Mouse (Mus musculus) hindbrain, embryonic 13.5 days (tissue): ENCODE measurements around the gene Olfr763. TPM values are rescaled to one million over a fixed set of nuclear protein-coding genes. Genes with fewer than 3 reads are reported as not detected.

ENCODE experiments used
- polyA plus RNA-seq: library from polyadenylated mRNA; unstranded; fragments of >200 nt; fragmentation: Nextera tagmentation; extraction: Ambion mirVana; gene quantifications from 2 replicates; pipeline ENCODE4 v1.2.1, GENCODE M21; 2015

Olfr763 gene
- polyA plus RNA-seq, 1 experiment from 2014 or later: not detected

Other genes starting within 250 kb of the Olfr763 start
- gene Mmp19, start 219.9 kb upstream of the Olfr763 start, polyA plus RNA-seq: 0.51 and 0.71 TPM in 2 replicates
- 57.5 and 59.5 TPM in 2 replicates for gene Dnajc14, start 206.7 kb upstream of the Olfr763 start, polyA plus RNA-seq
- 17.9 and 18.8 TPM in 2 replicates for gene Tmem198b, start 206.4 kb upstream of the Olfr763 start, polyA plus RNA-seq
- gene Sarnp, start 193.5 kb upstream of the Olfr763 start, polyA plus RNA-seq: 185 and 190 TPM in 2 replicates
- gene Ormdl2, start 189.1 kb upstream of the Olfr763 start, polyA plus RNA-seq: 30.2 and 34.4 TPM in 2 replicates
- 10.2 and 10.3 TPM in 2 replicates for gene Gdf11, start 119.1 kb upstream of the Olfr763 start, polyA plus RNA-seq
- 198 and 229 TPM in 2 replicates for gene Cd63, start 109.8 kb upstream of the Olfr763 start, polyA plus RNA-seq
- gene Rdh5, start 87.9 kb upstream of the Olfr763 start, polyA plus RNA-seq: 16.6 and 19.3 TPM in 2 replicates
- 281 and 286 TPM in 2 replicates for gene Bloc1s1, start 86.8 kb upstream of the Olfr763 start, polyA plus RNA-seq
- gene Itga7, start 77.0 kb upstream of the Olfr763 start, polyA plus RNA-seq: 5.2 and 6.3 TPM in 2 replicates
- not detected in 2 replicates for gene Mettl7b, start 49.8 kb upstream of the Olfr763 start, polyA plus RNA-seq
- not detected in 2 replicates for gene Olfr9, start 21.4 kb upstream of the Olfr763 start, polyA plus RNA-seq
- gene Olfr764-ps1, start 29.1 kb downstream of the Olfr763 start, polyA plus RNA-seq: not detected in 2 replicates
- not detected in 2 replicates for gene Olfr765, start 39.2 kb downstream of the Olfr763 start, polyA plus RNA-seq
- gene Olfr766-ps1, start 58.2 kb downstream of the Olfr763 start, polyA plus RNA-seq: not detected in 2 replicates
- not detected in 2 replicates for gene Olfr767, start 72.1 kb downstream of the Olfr763 start, polyA plus RNA-seq
- gene Olfr768, start 88.6 kb downstream of the Olfr763 start, polyA plus RNA-seq: not detected in 2 replicates
- not detected in 2 replicates for gene Olfr769, start 107.1 kb downstream of the Olfr763 start, polyA plus RNA-seq
- gene Olfr770, start 128.2 kb downstream of the Olfr763 start, polyA plus RNA-seq: not detected in 2 replicates
- gene Olfr771, start 154.0 kb downstream of the Olfr763 start, polyA plus RNA-seq: not detected in 2 replicates
- not detected in 2 replicates for gene Olfr772, start 167.1 kb downstream of the Olfr763 start, polyA plus RNA-seq
- gene Olfr773, start 176.6 kb downstream of the Olfr763 start, polyA plus RNA-seq: not detected in 2 replicates
- gene Olfr774, start 225.4 kb downstream of the Olfr763 start, polyA plus RNA-seq: not detected in 2 replicates
- not detected in 2 replicates for gene Olfr775, start 237.6 kb downstream of the Olfr763 start, polyA plus RNA-seq
- gene Olfr776, start 248.3 kb downstream of the Olfr763 start, polyA plus RNA-seq: not detected in 2 replicates